Mouse (Mus musculus) megakaryocyte, embryonic 14.5 days (primary cell): ENCODE measurements at regions not wholly inside any gene's neighbourhood (a gene's known extent, or its start where the extent isn't known, plus 50 kb on each side); places are given as distances from the start of the nearest gene placed in this dataset.

Source experiments
- FLI1 ChIP-seq: IDR thresholded peaks from 2 replicates; pipeline ENCODE4 v1.6.1; 2012; ENCODE audit warnings: low read length, inconsistent platforms, mixed read lengths
- GATA1 ChIP-seq: IDR thresholded peaks from 3 replicates; pipeline ENCODE4 v1.6.1; 2012; ENCODE audit warnings: mixed read lengths, low read length, inconsistent platforms, borderline replicate concordance

GRCm38 (mm10) chr11:22694829-22695228 is 165.9 kb downstream of the B3gnt2 start:
- no peak for TF ChIP-seq FLI1
- TF ChIP-seq GATA1: no peak
